Mouse (Mus musculus) midbrain, embryonic 12.5 days (tissue): Measurements from ENCODE around the gene Vangl1. TPM values are rescaled to one million over a fixed set of nuclear protein-coding genes. Genes with fewer than 3 reads are reported as not detected.
A peak's percentile ranks its signal among the peaks of the same experiment; 100 is the strongest.

Experiments
- ATAC-seq: fragments of 200-750 bp; cut with Nextera tagmentation; 2 replicates; pipeline ENCODE4 v1.8.0; 2017; ENCODE audit warnings: low read depth, moderate TSS enrichment, moderate library complexity; ENCODE audit not compliant: low FRiP score
- H3K27ac ChIP-seq: fragments of 300-500 bp; sonication (generic); replicated peaks from 2 replicates; pipeline ENCODE4 v1.5.1; 2016; ENCODE audit warnings: mild to moderate bottlenecking
- H3K27me3 ChIP-seq: fragments of 300-500 bp; sonication (generic); 2 replicates; pipeline ENCODE4 v1.6.1; 2016; ENCODE audit warnings: mild to moderate bottlenecking
- H3K36me3 ChIP-seq: fragments of 300-500 bp; sonication (generic); 2 replicates; pipeline ENCODE4 v1.6.1; 2016
- H3K4me1 ChIP-seq: fragments of 300-500 bp; sonication (generic); 2 replicates; pipeline ENCODE4 v1.6.1; 2016
- H3K4me2 ChIP-seq: fragments of 300-500 bp; sonication (generic); replicated peaks from 2 replicates; pipeline ENCODE4 v1.6.1; 2016; ENCODE audit warnings: mild to moderate bottlenecking, moderate library complexity
- H3K4me3 ChIP-seq: fragments of 300-500 bp; sonication (generic); 2 replicates; pipeline ENCODE4 v1.5.1; 2016; ENCODE audit warnings: mild to moderate bottlenecking
- H3K9ac ChIP-seq: fragments of 300-500 bp; sonication (generic); replicated peaks from 2 replicates; pipeline ENCODE4 v1.6.1; 2016; ENCODE audit warnings: mild to moderate bottlenecking, moderate library complexity
- H3K9me3 ChIP-seq: fragments of 300-500 bp; sonication (generic); 2 replicates; pipeline ENCODE4 v1.6.1; 2016; ENCODE audit warnings: mild to moderate bottlenecking
- WGBS: fragments of 180-500 bp; shearing (Covaris S2); methylation state at CpG from one replicate; pipeline ENCODE4 v1.1.7; 2016; 5-methylcytosine and 5-hydroxymethylcytosine counted together
- polyA plus RNA-seq: library from polyadenylated mRNA; unstranded; fragments of >200 nt; fragmentation: Nextera tagmentation; extraction: Ambion mirVana; gene quantifications from 2 replicates; pipeline ENCODE4 v1.2.1, GENCODE M21; 2016

Gene Vangl1
- polyA plus RNA-seq, result 8.9 and 9.0 TPM in 2 replicates

DNA sequence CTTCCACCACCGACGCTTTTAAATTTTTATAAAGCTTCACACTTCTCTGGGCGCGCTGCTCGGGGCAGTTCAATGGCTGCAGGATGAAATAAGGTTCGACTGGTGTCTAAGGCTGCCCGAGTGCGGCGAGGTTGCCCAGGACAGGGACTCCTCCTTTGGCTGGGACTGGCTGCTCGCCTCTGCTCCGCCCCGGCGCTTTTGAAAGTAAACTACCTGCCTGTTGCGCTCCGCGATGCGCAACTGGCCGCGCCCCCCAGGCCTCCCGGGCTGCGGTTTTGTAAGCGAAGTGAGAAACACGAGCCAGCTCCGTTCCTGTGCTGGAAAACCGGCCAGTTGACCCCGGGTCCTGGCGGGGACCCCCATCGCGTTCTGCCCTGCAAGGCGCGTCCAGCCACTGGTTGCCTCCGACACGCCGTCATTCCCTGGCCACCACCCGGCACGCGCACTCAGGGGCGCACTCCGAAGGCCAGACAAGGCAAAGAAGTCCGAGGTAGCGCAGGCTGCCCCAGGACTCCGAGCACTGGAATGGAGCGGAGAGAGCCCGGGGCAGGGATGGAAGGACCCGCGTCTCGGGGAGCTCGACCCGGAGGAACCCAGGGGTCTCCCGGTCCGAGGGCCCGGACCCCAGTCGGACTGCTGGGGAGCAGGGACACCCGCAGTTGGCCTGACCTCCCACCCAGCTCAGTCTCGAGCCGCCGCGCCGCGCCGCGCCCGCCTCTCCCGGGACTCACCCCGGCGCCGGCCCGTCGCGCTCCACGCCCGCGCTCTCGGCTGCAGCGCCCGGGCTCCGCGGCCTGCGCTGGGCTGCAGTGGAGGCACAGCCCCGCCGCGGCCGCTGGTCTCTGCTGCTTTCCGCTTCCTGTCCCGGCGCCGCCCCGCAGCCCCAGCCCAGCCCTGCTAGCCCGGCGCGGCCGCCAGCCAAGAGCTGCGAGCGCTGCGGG is at the start of gene Vangl1:
TSS of gene Vangl1 (minus strand) at position 913 of the 941 bp plus-strand sequence.
- no peak within 1 kb of the TSS; the same call in 1 of the 2 replicates for H3K27ac ChIP-seq
- no peaks in the 10 kb centered on the region for H3K36me3 ChIP-seq
- WGBS, result 0% methylated on average over 50 of the region's 95 CpGs
- peak within 1 kb of the TSS; percentile 69 for H3K9ac ChIP-seq
- peak; percentile 81 for ATAC-seq
- H3K4me3 ChIP-seq, result peak within 1 kb of the TSS; percentile 65
- peaks cover 30% of the 10 kb centered on the region for H3K4me1 ChIP-seq
- no peaks in the 10 kb centered on the region for H3K9me3 ChIP-seq
- H3K4me2 ChIP-seq, result peak within 1 kb of the TSS; percentile 97
- peaks cover 84% of the 10 kb centered on the region for H3K27me3 ChIP-seq

DNA sequence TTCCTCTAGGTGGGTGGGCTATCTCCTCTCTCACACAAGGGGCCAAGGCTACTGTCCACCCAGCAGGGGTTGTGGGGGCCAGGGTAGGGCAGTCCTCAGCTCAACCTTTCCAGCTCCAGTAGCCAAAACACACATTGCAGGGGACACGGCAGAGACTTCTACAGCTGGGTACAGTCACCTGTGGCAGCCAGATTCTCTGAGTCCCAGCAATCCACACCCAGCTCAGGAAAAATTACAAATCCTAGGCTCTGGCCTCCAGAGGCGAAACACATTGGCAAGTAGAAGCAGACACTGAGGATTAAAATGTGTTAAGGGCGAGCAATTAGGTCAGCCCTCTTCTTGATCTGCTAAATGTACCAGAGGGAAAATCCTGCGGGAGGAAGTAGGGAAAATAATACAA is 49.1 kb upstream of the Vangl1 start:
- Histone ChIP-seq H3K9me3 (no peaks in the 10 kb centered on the region), H3K9ac (no peak overlapping the region), H3K27ac (no peak overlapping the region), H3K4me2 (no peak overlapping the region), H3K27me3 (no peaks in the 10 kb centered on the region), H3K4me1 (no peaks in the 10 kb centered on the region), H3K4me3 (no peak overlapping the region), H3K36me3 (no peaks in the 10 kb centered on the region)
- ATAC-seq, result no peak
- WGBS, result 65% methylated on average over 4 of the region's 4 CpGs

DNA sequence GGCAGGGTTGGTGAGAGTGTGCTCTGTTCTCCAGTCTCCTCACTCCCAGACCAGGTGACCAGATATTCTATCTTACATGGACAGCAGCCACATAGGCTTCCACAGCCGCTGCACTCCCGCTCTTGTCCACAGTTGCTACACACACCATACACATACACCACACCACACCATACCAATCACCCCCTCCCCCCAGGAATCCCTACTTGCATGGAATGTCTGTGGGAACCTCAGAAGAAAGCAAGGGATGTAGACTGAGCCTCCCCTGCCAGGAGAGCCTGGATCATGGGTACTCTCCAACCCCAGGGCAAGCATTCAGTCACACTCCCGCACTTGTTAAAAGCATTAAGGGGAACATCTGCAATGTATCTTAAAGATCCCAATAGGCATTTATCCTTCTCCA is 48.4 kb upstream of the Vangl1 start:
- H3K9ac ChIP-seq, result no peak overlapping the region
- no peaks in the 10 kb centered on the region for H3K4me1 ChIP-seq
- H3K27me3 ChIP-seq, result no peaks in the 10 kb centered on the region
- ATAC-seq, result no peak
- no peak overlapping the region for H3K4me3 ChIP-seq
- H3K9me3 ChIP-seq, result no peaks in the 10 kb centered on the region
- H3K27ac ChIP-seq, result no peak overlapping the region
- WGBS, result 90% methylated on average over 3 of the region's 3 CpGs
- no peak overlapping the region for H3K4me2 ChIP-seq
- no peaks in the 10 kb centered on the region for H3K36me3 ChIP-seq

DNA sequence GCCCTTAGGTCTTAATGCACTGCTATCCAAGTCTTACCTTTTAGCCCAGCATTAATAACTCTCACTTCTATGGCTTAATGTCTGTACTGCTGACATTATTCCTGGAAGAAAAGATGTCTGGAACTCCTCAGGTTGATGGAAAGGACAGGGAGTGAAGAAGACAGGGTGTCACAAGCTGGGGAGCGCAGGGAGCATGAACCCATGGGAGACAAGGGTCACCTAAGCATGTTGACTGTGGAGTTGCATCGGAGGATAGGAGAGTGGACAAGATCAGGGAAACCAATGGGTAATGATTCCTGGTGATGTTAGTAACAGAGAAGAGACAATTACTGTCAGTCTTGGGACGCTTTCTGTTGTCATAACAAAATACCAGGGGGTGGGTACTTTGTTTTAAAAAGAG is 46.4 kb upstream of the Vangl1 start:
- no peak for ATAC-seq
- no peaks in the 10 kb centered on the region for H3K4me1 ChIP-seq
- WGBS, result 95% methylated on average over 3 of the region's 3 CpGs

GRCm38 (mm10) chr3:102249401-102249991 is 45.0 kb upstream of the Vangl1 start:
- no peak overlapping the region for H3K27ac ChIP-seq
- WGBS, result 58% methylated on average over 9 of the region's 9 CpGs
- H3K4me1 ChIP-seq, result no peaks in the 10 kb centered on the region
- H3K4me2 ChIP-seq, result no peak overlapping the region
- H3K27me3 ChIP-seq, result no peaks in the 10 kb centered on the region
- H3K36me3 ChIP-seq, result no peaks in the 10 kb centered on the region
- no peak overlapping the region for H3K9ac ChIP-seq
- peak; percentile 47; the same call in 1 of the 2 replicates for ATAC-seq
- no peak overlapping the region for H3K4me3 ChIP-seq
- H3K9me3 ChIP-seq, result no peaks in the 10 kb centered on the region

More for the DNA sequence above, 46.4 kb upstream of the Vangl1 start:
- Histone ChIP-seq H3K27ac (no peak overlapping the region), H3K36me3 (no peaks in the 10 kb centered on the region), H3K4me2 (no peak overlapping the region), H3K4me3 (no peak overlapping the region), H3K27me3 (no peaks in the 10 kb centered on the region), H3K9me3 (no peaks in the 10 kb centered on the region), H3K9ac (no peak overlapping the region)

GRCm38 (mm10) chr3:102244601-102245000 is 40.1 kb upstream of the Vangl1 start:
- no peak overlapping the region for H3K27ac ChIP-seq
- H3K27me3 ChIP-seq, result no peaks in the 10 kb centered on the region
- ATAC-seq, result no peak
- 87% methylated on average over 3 of the region's 3 CpGs for WGBS
- H3K4me2 ChIP-seq, result no peak overlapping the region
- no peaks in the 10 kb centered on the region for H3K9me3 ChIP-seq
- H3K4me1 ChIP-seq, result no peaks in the 10 kb centered on the region
- H3K9ac ChIP-seq, result no peak overlapping the region
- H3K4me3 ChIP-seq, result no peak overlapping the region
- no peaks in the 10 kb centered on the region for H3K36me3 ChIP-seq

DNA sequence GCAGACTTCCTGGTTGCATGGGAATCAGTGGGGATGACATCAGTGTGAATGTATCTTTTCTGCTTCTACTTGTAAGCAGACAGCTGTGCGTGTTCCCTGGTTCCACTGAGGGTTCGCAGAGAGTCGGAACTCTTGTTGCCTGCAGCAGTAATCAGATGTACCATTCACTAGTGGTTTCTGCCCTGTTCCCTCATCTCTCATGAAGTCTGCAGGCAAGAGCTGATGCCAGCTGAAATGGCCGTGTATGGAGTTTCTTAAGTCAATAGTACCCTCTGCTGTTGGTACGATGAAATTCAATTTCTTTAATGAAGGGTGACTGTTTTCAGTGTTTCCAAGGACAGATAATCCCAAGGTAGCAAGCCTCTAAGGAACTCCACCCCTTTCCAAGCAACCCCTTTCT is 38.4 kb upstream of the Vangl1 start:
- no peaks in the 10 kb centered on the region for H3K27me3 ChIP-seq
- no peak overlapping the region for H3K9ac ChIP-seq
- H3K4me3 ChIP-seq, result no peak overlapping the region
- no peaks in the 10 kb centered on the region for H3K9me3 ChIP-seq
- no peaks in the 10 kb centered on the region for H3K36me3 ChIP-seq
- WGBS, result 63% methylated on average over 5 of the region's 5 CpGs
- no peaks in the 10 kb centered on the region for H3K4me1 ChIP-seq
- no peak for ATAC-seq
- H3K4me2 ChIP-seq, result no peak overlapping the region
- H3K27ac ChIP-seq, result no peak overlapping the region

DNA sequence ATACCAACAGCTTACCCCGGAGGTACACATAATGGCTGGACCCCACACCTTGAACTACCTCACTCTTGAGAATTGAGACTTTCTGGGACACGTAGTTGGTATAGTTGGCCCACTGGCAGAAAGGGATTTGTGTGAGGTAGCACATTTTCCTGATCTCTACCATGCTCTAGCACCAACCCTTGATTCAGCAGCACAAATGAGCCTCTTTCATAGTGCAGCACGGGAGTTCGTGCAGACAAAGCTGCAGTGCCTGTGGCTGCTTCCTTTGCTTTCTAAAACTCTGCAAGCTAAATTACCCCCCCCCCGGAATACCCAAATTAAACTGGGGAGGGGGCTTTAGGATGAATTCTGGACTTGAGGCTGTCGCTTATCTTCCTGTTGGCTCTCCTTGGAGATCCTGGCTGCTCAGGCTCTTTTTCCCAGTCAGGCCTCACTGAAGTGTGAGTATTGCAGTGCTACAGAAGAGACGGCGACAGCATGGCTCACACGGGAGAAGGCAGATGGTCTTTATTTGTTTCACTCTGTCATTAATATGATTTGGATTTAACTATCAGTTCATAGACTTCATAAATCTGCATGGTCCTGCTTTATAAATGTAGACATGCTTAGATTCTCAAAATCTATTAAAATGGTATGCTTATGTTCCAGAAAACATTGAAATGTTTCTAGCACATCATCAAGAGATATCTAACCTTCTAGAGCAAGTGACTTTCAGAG is 27.1 kb upstream of the Vangl1 start:
- ATAC-seq, result no peak
- 95% methylated on average over 9 of the region's 9 CpGs for WGBS
- Histone ChIP-seq H3K4me2 (no peak overlapping the region), H3K27me3 (no peaks in the 10 kb centered on the region), H3K27ac (no peak overlapping the region), H3K4me3 (no peak overlapping the region), H3K36me3 (no peaks in the 10 kb centered on the region), H3K9ac (no peak overlapping the region), H3K9me3 (peaks cover 6% of the 10 kb centered on the region; the same call in 1 of the 2 replicates), H3K4me1 (no peaks in the 10 kb centered on the region)

- no peaks in the 10 kb centered on the region for H3K4me1 ChIP-seq
- WGBS, result 83% methylated on average over 8 of the region's 8 CpGs
- H3K9me3 ChIP-seq, result no peaks in the 10 kb centered on the region
- no peak overlapping the region for H3K27ac ChIP-seq
- no peak for ATAC-seq
- H3K4me2 ChIP-seq, result no peak overlapping the region
- 0 out of 2 replicates have a peak, but pooled peaks cover 8% of the 10 kb centered on the region for H3K27me3 ChIP-seq
- no peak overlapping the region for H3K9ac ChIP-seq
- H3K4me3 ChIP-seq, result no peak overlapping the region
- H3K36me3 ChIP-seq, result no peaks in the 10 kb centered on the region
Measured at GRCm38 (mm10) chr3:102222756-102223155, 18.3 kb upstream of the Vangl1 start.

DNA sequence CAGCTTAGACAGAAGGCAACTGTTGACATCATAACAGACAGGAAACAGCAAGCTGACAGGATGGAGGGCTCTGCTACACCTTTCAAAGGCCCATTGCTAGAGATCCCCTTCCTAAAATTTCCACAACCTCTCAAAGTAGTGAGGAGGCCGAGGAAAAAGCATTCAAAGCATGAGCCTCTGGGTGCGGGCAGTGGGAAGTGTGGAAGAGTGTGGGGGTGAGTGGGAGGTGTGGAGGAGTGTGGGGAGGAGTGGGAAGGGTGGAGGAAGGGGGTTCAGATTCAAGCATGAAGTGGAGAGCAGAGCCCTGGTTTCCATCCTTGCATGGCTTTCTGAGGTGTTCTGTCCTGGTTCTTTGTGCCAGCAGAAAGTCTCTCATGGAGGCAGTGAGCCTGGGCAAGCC is 13.8 kb upstream of the Vangl1 start:
- Histone ChIP-seq H3K27ac (no peak overlapping the region), H3K4me2 (no peak overlapping the region), H3K4me3 (no peak overlapping the region), H3K9ac (no peak overlapping the region), H3K9me3 (no peaks in the 10 kb centered on the region), H3K4me1 (no peaks in the 10 kb centered on the region), H3K27me3 (0 out of 2 replicates have a peak, but pooled peaks cover 8% of the 10 kb centered on the region), H3K36me3 (no peaks in the 10 kb centered on the region)
- no peak for ATAC-seq
- WGBS, result 81% methylated on average over 2 of the region's 2 CpGs

- no peak overlapping the region for H3K4me3 ChIP-seq
- H3K9ac ChIP-seq, result no peak overlapping the region
- WGBS, result 87% methylated on average over 4 of the region's 4 CpGs
- no peaks in the 10 kb centered on the region for H3K9me3 ChIP-seq
- no peak overlapping the region for H3K4me2 ChIP-seq
- no peak for ATAC-seq
- H3K36me3 ChIP-seq, result no peaks in the 10 kb centered on the region
- H3K27me3 ChIP-seq, result no peaks in the 10 kb centered on the region; the same call in 1 of the 2 replicates
- H3K27ac ChIP-seq, result no peak overlapping the region
- H3K4me1 ChIP-seq, result no peaks in the 10 kb centered on the region
Measured at GRCm38 (mm10) chr3:102214736-102215135, 10.2 kb upstream of the Vangl1 start.

- WGBS, result 67% methylated on average over 4 of the region's 4 CpGs
- no peak for ATAC-seq
- H3K27ac ChIP-seq, result no peak overlapping the region
- H3K27me3 ChIP-seq, result no peaks in the 10 kb centered on the region; the same call in 1 of the 2 replicates
- no peaks in the 10 kb centered on the region for H3K36me3 ChIP-seq
- no peaks in the 10 kb centered on the region for H3K9me3 ChIP-seq
- no peak overlapping the region for H3K9ac ChIP-seq
- H3K4me2 ChIP-seq, result no peak overlapping the region
- H3K4me1 ChIP-seq, result no peaks in the 10 kb centered on the region
- no peak overlapping the region for H3K4me3 ChIP-seq
Measured at GRCm38 (mm10) chr3:102214299-102214698, 9.8 kb upstream of the Vangl1 start.
